Mouse (Mus musculus): ENCODE data around the gene Chpf. TPM values are rescaled to one million over a fixed set of nuclear protein-coding genes. Genes with fewer than 3 reads are reported as not detected.

Chpf gene
- 0.27 and 0.83 TPM in 2 replicates for total RNA-seq (2015)
- 0.57 and 2.0 TPM in 2 replicates for total RNA-seq (2017)

DNA sequence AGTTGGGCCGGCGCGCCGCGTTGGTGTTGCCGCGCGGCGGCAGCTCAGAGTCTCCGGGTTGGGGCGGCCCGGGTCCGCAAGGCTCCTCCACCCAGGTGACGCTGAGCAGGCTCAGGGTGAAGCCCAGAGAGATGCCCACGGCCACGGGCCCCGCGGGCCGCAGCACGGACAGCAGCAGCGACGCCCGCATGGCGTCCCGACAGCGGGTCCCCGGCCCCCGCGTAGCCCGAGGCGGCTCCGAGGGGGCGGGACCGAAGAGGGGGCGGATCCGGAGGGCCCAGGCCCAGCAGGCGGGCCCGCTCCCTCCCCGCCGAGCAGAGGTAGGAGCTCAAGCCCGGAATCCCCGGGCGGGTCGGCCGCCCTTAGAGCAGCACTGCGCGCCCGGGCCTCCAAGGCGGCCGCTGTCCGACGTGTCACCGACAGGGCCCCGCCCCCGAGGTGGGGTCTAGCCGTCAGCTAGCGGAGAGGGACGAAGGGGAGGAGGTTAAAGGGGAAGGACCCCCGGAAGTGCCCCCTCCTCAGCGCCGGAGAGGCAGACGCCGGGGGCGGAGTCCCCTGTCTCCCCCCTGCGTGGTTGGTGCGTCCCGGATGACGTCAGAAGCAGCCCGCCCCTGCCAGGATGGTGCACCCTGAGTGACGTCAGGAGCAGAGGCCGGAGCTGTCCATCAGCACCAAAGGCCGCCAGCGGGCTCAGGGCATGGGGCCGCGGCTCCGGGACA lies at the start of gene Chpf, which contains the start of gene Tmem198:
Gene Chpf, minus strand, starts transcription at position 392 of the 719 bp plus-strand sequence.
Gene Tmem198, plus strand, starts transcription at position 617 of the 719 bp plus-strand sequence.
- peak; percentile 86 for ATAC-seq (replicated peaks; ENCODE audit: poor library complexity)

DNA sequence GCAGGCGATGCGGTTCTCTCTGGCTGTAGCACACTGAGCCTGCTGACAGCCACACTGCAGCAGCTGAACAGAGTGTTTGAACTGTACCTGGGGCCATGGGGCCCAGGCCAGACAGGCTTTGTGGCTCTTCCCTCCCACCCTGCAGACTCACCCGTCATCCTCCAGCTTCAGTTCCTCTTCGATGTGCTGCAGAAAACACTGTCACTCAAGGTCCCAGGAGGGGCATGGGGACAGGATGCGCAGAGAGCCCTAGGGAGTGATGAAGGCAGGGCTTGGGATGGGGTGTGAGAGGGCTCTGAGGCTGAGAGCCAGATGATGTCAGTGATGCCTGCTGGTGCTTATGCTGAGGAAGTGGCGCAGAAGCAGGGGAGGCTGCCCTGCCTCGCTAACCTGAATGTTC lies 45.6 kb upstream of the Chpf start:
- ATAC-seq (replicated peaks; ENCODE audit: poor library complexity): no peak

DNA sequence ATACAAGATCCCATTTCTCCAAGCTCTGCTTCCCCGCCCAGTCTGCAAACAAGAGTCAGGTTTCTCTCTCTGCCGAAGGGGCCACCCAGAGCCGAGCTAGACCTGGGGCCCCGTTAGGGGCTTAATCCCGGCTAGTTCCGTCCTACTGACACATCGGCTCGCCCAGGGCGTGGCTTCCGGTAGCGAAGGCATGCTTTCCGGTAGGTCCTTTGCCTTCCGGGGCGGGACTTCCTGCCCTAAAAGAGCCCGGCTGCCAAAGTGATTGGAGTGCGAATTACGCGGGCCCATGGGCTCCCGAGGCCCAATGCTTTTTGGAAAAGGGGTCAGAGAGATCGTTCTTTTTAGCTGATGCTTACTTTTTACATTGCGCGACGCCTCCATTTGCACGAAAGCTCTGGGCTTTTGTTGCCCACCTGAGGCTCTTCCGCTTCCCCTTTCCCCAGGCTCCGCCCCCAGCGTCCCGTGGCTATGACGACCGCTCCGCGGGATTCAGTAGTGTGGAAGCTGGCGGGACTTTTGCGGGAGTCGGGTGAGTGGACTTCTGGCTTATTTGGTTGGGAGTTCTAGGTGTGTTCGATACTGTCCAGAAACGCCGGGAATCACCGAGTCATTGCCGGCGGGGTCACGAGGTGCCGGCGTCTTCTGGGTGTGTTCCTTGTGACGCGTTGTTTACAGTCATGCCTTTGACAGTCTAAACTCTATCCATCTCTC lies 42.4 kb upstream of the Chpf start, which contains the start of gene Stk11ip:
Gene Stk11ip, plus strand, starts transcription at position 209 of the 711 bp plus-strand sequence.
- ATAC-seq (replicated peaks; ENCODE audit: poor library complexity): peak; percentile 97

DNA sequence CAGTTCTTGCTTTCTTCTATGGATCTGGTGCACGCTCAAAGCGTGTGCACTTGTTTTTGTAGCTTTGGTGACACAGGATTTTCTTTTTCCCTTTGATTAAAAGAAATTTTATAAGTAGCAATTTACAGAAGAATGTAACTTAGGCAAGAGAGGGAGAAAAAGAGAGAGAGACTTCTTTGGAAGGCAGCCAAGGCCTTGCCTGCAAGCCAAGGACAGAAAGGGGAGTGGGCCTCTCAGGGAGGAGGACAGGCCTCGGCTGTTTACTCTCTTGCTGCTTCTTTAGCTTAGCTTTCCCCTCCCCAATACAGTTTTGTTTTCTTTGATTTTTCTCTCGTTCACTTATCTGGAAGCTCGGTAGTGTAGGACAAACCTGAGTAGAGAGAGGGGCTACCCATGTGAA lies 40.5 kb upstream of the Chpf start:
- ATAC-seq (replicated peaks; ENCODE audit: poor library complexity): no peak

DNA sequence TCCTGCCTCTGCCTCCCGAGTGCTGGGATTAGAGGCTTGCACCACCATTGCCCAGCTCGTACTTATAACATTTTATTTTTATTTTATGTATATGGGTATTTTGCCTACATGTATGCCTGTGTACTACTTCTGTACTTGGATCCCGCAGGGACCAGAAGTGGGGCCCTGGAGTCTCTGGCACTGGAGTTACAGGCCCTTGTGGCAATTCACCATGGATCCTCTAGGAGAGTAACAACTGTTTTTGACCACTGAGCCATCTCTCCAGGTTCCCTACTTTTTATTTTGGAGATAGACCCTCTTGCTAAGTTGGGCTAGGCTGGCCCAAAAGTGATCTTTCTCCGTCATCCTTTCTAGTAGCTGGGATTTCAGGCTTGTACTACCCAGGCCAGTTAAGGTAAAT lies 39.3 kb upstream of the Chpf start:
- ATAC-seq (replicated peaks; ENCODE audit: poor library complexity): no peak

DNA sequence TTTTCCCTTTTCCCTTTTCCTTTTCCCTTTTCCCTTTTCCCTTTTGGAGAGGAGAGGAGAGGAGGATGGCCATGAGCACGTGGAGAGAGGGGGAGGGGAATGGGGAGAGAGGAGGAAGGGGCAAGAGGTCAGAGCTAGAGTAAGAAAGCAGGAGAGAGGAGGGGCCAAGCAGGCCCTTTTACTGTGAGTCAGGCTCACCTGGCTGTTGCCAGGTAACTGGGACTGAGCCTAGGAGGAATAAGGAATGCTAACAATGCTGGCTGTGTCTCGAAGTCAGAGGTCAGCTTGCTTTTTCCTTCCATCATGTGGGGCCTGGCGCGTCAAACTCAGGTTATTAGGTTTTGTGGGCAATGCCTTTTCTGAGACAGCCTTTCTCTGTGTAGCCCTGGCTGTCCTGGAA lies 38.9 kb upstream of the Chpf start:
- no peak for ATAC-seq (replicated peaks; ENCODE audit: poor library complexity)

DNA sequence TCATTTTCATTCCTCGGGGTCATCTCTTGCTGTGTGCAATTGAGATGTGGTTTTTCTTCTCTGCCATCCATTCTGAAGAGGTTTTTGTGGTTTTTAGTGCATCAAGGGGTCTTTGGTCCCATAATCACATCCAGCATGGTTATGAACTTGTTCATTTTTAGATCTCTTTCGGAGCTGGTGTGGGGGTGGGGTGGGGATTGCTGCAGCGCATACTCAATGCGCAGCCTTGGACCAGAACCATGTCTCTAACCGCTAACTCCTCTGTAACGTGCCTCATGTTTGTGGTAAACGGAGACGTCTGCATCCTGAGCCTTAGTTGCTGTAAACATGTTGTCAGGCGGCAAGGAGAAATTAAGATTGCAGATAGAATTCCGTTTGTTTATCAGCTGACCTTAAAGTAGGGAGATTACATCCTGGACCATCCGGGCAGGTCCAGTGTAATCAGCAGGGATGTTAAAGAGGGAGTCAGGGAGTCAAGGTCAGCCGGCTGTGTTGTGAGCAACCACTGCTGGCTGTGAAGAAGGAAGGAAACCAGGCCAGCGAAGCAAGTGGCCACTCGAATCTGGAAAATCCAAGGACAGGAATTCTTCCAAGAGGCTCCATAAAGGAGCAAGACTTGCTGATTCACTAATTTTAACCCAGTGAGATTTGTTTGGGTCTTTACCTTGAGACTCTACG lies 37.7 kb upstream of the Chpf start:
- ATAC-seq (replicated peaks; ENCODE audit: poor library complexity): no peak

DNA sequence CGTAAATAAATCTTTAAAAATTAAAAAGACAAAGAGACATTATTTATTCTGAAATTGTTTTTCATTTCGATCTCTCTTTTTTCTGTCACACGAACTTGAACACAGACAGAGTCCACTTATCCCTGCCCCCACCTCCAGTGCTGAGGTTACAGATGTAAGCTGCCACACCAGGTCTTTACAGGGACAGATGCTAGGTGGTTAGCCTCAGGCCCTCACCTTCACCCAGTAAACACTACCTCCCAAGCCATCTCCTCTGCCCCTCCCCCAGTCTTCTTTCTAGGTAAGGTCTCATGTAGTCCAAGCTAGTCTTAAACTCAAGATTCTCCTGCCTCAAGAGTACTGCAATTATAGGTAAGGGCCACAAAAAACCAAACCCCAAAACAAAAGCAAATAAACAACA lies 33.4 kb upstream of the Chpf start:
- ATAC-seq (replicated peaks; ENCODE audit: poor library complexity): no peak

DNA sequence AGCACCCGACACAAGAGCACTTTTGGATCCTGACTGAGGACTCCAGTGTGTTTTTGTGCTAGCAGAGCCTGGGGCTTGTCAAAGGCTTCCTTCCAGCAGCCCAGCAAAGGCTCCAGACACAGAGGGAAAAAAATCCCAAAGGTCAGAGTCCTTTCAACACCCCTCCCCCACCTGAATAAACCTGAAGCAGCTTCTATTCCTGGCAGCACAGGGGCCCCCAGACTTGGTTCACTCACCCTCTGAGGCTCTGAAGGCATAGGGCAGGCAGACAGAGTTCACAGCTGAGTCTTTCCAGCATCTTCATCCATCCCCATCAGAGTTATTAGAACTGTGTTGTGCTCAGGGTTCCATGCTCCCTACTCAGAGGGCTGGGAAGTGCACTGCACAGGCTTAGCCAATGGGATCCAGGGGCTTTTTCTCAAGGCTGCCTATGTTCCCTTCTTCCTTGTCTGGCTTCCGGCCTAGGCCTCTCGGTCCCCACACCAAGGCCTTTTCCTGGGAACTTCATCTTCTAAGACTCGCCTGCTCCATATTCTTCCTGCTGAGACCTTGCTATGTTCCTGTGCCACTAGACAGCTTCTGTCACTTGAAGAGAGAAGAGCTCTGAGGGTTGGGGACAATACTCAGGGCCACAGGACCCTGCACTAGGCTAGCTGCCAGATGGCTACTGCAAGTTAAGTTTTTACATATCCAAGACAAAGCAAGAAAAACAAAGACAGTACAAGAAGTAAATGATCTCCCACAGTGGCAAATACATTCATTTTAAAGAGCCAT lies 32.5 kb upstream of the Chpf start:
- ATAC-seq (replicated peaks; ENCODE audit: poor library complexity): no peak

DNA sequence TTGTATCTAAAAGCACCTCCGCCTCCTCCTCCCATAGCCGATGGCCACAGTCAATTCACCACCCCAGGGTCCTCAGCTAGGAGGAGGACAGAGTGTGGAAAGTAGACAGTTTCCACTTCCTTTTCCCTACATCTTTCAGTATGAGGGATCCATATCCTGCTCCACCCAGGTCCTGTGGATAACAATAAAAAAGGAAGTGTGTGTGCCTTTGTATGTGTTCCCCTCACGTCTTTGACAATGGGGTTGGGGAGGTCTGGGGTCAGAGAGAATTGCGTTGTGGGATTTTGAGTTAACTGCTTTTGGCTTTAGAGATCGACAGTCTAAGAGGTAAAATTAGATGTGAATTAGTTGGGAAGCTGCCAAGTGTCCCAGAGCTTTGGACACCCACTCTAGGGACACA lies 31.0 kb upstream of the Chpf start:
- no peak for ATAC-seq (replicated peaks; ENCODE audit: poor library complexity)

DNA sequence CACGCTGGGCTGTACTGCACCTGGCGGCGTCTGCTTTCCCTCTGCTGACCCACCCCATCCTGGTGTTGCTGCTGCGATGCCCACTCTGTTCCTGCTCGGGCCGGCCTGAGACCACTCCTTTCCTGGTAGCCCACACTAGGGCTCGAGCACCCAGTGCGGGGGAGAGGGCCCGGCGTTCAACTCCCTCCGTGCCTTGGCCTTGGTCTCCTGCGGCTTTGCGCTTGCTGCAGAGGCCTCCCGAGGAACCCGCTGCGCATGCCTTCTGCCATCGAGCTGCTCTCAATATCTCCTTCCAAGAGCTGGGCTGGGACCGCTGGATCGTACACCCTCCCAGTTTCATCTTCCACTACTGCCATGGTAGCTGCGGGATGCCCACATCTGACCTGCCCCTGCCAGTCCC lies 30.5 kb upstream of the Chpf start:
- ATAC-seq (replicated peaks; ENCODE audit: poor library complexity): no peak

DNA sequence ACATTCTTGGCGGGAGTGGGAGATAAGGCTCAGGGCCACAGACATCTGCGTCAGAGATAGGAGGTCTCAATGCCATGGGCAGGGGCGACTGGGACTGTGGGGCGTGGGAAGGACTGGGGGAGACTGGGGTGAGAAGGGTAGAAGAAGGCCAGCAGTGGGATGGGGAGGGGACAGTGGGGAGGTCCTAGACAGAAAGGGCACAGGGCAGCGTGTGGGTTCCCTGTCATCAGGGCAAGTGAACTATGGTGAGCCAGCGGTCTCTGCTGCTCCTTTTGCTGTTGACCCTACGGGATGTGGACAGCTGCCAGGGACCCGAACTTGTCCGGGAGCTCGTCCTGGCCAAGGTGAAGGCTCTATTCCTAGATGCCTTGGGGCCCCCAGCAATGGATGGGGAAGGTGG lies 27.9 kb upstream of the Chpf start, which contains the start of gene Inha:
Gene Inha, plus strand, starts transcription at position 72 of the 400 bp plus-strand sequence.
- ATAC-seq (replicated peaks; ENCODE audit: poor library complexity): no peak

DNA sequence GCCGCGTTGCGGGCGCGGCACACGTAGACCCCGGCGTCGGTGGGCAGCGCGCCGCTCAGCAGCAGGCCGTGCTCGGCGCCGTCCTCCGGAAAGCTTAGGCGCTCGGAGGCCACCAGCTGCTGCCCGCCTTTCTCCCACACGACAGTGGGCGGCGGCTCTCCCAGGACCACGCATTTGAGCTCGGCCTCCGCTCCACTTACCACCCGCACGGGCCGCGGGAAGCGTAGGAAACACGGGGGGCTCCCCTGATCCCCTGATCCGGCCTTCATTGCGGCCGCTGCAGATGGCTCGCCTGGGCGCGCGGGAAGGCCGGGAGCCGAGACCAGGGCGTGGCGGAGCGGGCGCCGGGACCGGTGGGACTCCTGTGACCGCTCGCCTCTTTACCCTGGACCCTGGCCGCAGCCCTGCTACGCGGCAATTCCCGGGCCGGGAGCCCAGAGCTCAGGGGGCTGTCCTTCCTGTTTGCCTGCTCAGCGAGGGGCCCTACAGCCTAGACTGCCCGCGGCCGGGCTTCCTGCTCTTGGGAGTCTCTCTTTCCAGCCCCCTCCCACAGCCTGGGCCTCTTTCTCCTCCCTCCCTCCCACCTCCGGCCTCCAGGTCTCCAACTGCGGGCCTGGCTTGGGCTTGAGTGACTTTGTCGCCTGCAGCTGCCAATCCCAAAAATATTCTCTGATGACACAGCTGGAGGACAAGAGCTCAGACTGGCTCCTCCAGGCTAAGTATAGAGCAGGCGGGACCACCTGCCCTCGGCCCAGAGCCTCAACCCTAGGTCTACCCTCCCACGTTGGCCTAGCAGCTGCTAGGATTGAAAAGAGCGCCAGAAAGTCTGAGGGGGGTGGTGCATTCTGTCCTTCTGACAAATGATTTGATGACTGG lies 27.1 kb upstream of the Chpf start, which contains the start of gene Obsl1:
Gene Obsl1, minus strand, starts transcription at position 497 of the 876 bp plus-strand sequence.
- no peak; the same call in 1 of the 2 replicates for ATAC-seq (replicated peaks; ENCODE audit: poor library complexity)

DNA sequence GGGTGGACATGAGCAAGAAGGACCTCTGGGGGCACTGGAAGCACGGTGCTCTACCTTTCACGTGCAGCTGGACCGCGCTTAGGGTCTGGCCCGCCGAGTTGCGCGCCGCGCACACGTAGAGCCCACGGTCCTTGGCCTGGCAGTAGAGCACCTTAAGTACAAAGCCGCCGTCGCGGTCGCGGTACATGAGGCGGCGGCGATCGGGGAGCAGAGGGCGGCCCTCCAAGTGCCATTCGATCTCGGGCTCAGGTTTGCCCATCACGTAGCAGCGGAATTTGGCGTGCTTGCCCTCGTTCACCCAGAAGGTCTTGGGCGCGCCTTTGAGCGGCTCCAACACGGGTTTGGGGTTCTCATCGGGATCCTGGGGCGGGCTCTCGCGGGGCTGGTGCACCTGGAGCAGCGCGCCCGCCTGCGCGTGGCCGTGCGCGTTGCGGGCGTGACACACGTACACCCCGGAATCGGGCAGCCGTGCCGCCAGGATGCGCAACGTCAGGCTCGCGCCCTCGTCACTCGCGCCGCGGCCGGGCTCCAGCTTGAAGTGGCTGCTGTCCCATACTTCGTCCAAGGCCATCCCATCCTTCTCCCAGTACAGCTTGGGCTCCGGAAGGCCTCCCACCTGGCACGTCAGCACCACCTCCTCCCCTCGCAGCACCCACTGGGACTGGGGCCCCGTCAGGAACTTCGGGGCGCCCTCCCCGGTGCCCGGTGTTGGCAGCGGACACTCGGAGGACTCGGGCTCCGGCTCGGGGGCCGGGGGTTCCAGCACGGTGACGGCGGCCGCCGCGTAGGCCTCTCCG lies 26.2 kb upstream of the Chpf start:
- ATAC-seq (replicated peaks; ENCODE audit: poor library complexity): no peak; the same call in 1 of the 2 replicates

DNA sequence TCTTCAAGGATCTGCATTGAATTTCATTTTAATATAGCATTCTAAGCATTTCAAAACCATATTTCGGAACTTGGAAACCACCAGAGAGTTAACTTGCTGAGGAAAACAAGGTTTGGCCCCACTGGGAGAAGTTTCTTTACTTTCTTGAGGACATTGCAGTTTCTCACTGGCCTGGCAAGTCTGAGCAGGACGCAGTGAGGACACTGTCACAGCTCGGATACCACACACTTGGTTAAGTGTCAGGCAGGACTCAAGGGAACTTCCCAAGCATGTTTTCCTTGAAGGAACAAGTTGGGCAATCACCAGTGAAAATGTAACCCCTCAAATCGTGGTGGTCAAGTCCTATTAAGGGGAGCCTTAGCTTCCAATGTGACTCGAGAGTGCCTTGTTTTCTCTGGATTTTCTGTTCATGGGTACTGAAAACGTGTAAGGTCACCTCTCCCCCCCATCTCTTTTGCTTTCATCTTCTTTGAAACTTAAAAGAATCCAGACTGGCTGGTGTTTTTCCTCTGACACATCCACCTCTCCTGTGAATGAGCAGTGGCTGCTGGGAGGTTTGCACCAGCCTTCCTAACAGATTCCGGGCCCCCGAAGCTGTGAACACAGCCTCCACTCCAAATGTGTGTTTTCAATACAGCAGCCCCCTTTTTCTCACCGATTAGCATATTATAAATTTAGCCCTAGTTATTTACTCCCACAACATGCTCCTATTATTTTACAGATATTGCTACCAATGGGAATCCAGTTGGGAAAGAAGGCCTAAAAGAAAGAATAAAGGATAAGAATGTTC lies 25.3 kb upstream of the Chpf start:
- ATAC-seq (replicated peaks; ENCODE audit: poor library complexity): no peak

DNA sequence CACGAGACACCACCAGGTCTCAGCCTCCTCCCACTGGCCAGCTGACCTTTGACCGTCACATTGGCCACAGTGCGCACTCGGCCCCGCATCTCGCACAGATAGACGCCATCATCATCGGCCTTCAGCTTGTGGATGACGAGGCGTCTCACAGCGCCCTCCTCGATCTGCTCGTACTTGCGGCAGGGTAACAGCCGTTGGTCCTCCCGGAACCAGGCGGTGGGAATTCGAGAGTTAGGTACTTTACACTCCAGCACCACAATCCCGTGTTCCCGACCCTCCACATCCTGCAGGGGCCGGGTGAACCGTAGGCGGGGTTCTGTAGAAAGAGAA lies 24.5 kb upstream of the Chpf start:
- no peak for ATAC-seq (replicated peaks; ENCODE audit: poor library complexity)

DNA sequence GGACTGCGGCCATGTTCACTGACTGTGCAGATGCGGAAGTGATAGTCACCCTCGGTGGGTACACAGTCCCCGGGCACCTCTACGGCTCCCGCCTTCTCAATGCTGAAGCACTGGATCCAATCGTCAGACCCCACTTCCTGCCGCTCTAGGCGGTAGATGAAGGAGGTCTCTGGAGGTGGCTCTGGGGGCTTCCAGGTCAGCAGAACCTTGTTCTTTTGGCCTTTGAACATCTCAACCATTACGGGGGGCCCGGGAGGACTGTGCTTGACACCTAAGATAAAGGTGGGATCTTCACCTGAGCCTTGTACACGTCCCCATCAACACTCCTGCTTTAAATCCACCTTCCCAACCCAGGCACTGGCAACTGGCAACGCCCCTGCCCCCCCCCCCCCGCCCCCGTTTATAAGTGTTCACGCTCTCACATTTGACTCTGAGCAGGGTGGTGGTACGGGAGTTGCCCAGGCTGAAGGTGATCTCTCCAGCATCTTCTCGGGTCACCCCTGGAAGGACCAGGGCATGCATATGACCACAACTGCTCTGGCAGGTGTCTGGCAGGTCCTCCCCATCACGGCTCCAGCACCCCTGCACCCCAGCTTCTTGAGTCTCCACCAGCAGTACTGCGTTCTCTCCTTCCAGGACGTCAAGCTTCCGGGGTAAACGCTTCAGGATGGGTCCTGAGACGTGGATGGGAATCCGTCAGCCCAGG lies 24.0 kb upstream of the Chpf start:
- no peak for ATAC-seq (replicated peaks; ENCODE audit: poor library complexity)

DNA sequence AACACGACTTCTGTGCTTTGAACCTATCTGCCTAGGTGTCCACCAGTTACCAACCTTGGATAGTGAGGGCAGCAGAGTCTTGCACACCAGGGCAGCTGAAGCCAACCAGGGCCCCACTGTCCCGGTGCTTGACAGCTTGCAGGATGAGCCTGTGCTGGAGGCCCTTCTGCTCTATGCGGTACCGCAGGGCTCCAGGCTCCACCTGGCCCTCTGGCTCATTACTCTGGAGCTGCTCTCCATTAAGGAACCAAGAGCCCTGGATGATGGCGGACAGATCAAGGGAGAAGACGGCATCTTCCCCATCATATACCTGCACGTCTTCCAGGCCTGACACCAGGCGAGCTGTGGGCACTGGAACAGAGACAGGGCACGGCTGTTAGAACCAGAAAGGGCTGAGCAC lies 22.8 kb upstream of the Chpf start:
- no peak for ATAC-seq (replicated peaks; ENCODE audit: poor library complexity)
